Mouse (Mus musculus): ENCODE data around the gene Slc46a1.

DNA sequence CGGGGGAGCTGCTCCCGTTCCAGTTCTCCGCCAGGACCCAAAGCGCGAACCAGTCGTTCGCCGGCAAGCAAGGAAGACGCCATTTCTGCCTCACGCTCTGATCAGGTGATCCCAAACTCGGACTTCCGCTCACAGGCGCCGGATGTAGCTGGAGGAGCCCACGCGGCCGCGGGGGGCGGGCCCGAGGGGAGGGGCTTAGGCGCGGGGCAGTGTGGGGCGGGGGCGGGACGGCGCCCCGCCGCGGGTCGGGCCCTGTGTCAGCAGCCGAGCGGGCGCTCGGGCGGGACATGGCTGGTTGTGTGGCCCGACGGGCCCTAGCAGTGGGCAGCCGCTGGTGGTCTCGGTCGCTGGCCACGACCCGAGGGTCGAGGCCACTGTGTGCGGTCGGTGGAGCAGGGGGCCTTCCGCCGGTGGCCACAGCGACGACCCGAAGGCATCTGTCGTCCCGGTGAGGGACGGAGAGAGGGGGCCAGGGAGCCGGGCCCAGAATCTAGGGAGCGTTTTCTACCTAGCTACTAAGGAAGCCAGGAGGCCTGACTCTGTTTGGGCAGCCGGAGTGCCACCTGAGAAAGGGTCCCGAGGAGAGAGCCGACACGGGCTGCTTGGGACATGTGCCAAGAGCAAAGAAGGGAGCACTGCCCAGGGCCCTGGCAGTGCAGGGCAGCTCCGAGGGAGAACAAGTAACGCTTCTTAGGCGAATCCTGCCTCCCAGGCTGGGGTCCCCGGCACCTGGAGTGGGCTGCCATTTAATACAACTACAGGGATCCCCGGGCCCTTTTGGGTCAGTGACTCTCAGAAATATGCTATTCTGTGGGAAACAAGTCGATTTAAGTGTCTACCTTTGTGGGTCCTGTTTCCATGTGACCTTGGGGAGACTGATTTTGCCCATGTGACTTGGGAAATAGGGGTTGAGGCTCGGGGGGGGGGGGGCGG is 46.8 kb downstream of the Slc46a1 start, which contains the start of the genes Tmem199 and Poldip2:
- peak; percentile 63; the same call in 1 of the 2 replicates for TF ChIP-seq UBTF (IDR thresholded peaks at IDR 0.05; ENCODE audit: low read depth, low read length)
- TF ChIP-seq RAD21 (IDR thresholded peaks at IDR 0.05; ENCODE audit: low read depth, low read length): no peak
- peak; percentile 99 for TF ChIP-seq POLR2A (IDR thresholded peaks at IDR 0.05; ENCODE audit: low read depth, low read length)
- peak; percentile 98 for TF ChIP-seq ZMIZ1 (IDR thresholded peaks at IDR 0.05; ENCODE audit: low read depth, low read length)
- peak; percentile 88 for TF ChIP-seq MXI1 (IDR thresholded peaks at IDR 0.05; ENCODE audit: low read depth, low read length)
- TF ChIP-seq USF1 (IDR thresholded peaks at IDR 0.05; ENCODE audit: low read depth, low read length): peak; percentile 89
- TF ChIP-seq CTCF (conservative IDR thresholded peaks at IDR 0.05 in 1 of 2, IDR thresholded peaks at IDR 0.05 in 1 of 2; ENCODE audit: low read depth in 2 of 2, low read length in 2 of 2): no peak
- TF ChIP-seq MEF2A (IDR thresholded peaks at IDR 0.05; ENCODE audit: borderline replicate concordance, low read depth, low read length): peak; percentile 54

Measured in CH12.LX (cell line).